Mouse (Mus musculus): ENCODE measurements around the gene Strc.

DNA sequence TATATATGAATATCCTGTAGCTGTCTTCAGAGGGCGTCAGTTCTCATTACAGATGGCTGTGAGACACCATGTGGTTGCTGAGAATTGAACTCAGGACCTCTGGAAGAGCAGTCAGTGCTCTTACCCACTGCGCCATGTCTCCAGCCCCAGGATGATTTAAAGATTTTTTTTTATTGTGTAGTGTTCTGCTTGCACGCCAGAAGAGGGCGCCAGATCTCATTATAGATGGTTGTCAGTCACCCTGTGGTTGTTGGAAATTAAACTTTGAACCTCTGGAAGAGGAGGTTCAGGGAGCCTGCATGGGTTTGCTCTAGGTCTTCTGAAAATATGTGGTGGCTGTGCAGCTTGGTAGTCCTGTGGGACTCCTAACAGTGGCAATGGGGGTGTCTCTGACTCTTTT lies 21.2 kb upstream of the Strc start:
- TF ChIP-seq CTCF (IDR thresholded peaks at IDR 0.05; ENCODE audit: borderline replicate concordance, control insufficient read depth, extremely low read depth, insufficient read depth, low read length, poor library complexity) (no peak), POLR2A (IDR thresholded peaks at IDR 0.05; ENCODE audit: control insufficient read depth, extremely low read depth, insufficient read depth, low read length, poor library complexity) (no peak)
